Mouse (Mus musculus) lung, embryonic 16.5 days (tissue): ENCODE results near the gene Scaf1. TPM values are rescaled to one million over a fixed set of nuclear protein-coding genes. Genes with fewer than 3 reads are reported as not detected.

ENCODE experiments used
- ATAC-seq: fragments of 200-750 bp; cut with Nextera tagmentation; 2 replicates; pipeline ENCODE4 v1.8.0; 2017; ENCODE audit warnings: low read depth, mild to moderate bottlenecking, moderate library complexity
- H3K27ac ChIP-seq: fragments of 300-500 bp; sonication (generic); 2 replicates; pipeline ENCODE4 v1.5.1; 2014; ENCODE audit warnings: mild to moderate bottlenecking, control low read depth, low read length
- H3K27me3 ChIP-seq: fragments of 300-500 bp; sonication (generic); 2 replicates; pipeline ENCODE4 v1.6.1; 2014; ENCODE audit warnings: low read depth, low read length, mixed read lengths; ENCODE audit not compliant: control insufficient read depth, insufficient read depth
- H3K36me3 ChIP-seq: fragments of 300-500 bp; sonication (generic); 2 replicates; pipeline ENCODE4 v1.6.1; 2014; ENCODE audit warnings: low read length; ENCODE audit not compliant: control insufficient read depth, insufficient read depth
- H3K4me1 ChIP-seq: fragments of 300-500 bp; sonication (generic); replicated peaks from 2 replicates; pipeline ENCODE4 v1.6.1; 2014; ENCODE audit warnings: low read length, mixed read lengths; ENCODE audit not compliant: control insufficient read depth, insufficient read depth
- H3K4me2 ChIP-seq: fragments of 300-500 bp; sonication (generic); 2 replicates; pipeline ENCODE4 v1.6.1; 2014; ENCODE audit warnings: low read depth, low read length, control low read depth
- H3K4me3 ChIP-seq: fragments of 300-500 bp; sonication (generic); 2 replicates; pipeline ENCODE4 v1.5.1; 2014; ENCODE audit warnings: mild to moderate bottlenecking, low read length, control low read depth
- H3K9ac ChIP-seq: fragments of 300-500 bp; sonication (generic); 2 replicates; pipeline ENCODE4 v1.6.1; 2014; ENCODE audit warnings: low read length, control low read depth
- H3K9me3 ChIP-seq: fragments of 300-500 bp; sonication (generic); 2 replicates; pipeline ENCODE4 v1.6.1; 2016; ENCODE audit warnings: low read length; ENCODE audit not compliant: control insufficient read depth
- WGBS: fragments of 180-500 bp; shearing (Covaris S2); extraction: QIAGEN DNeasy Blood & Tissue Kit; methylation state at CpG from one replicate; pipeline ENCODE4 v1.1.7; 2014; 5-methylcytosine and 5-hydroxymethylcytosine counted together
- polyA plus RNA-seq: library from polyadenylated mRNA; unstranded; fragments of >200 nt; fragmentation: Nextera tagmentation; extraction: Ambion mirVana; gene quantifications from 2 replicates; pipeline ENCODE4 v1.2.1, GENCODE M21; 2015

Gene Scaf1
- polyA plus RNA-seq, 1 experiment from 2014 or later: 30.7 TPM

- Histone ChIP-seq H3K27ac (no peak overlapping the region), H3K4me1 (peaks cover 15% of the 10 kb centered on the region), H3K9ac (no peak overlapping the region), H3K36me3 (peaks cover 34% of the 10 kb centered on the region), H3K4me2 (no peak overlapping the region), H3K9me3 (no peaks in the 10 kb centered on the region), H3K27me3 (no peaks in the 10 kb centered on the region), H3K4me3 (no peak overlapping the region)
- WGBS: 29% methylated on average over 6 of the region's 6 CpGs
- ATAC-seq: no peak
Measured at GRCm38 (mm10) chr7:44983085-44983484, 33.1 kb downstream of the Scaf1 start.

GRCm38 (mm10) chr7:44981539-44981938 lies 34.6 kb downstream of the Scaf1 start:
- no peak overlapping the region for H3K9ac ChIP-seq
- no peak overlapping the region for H3K4me3 ChIP-seq
- H3K36me3 ChIP-seq: peaks cover 49% of the 10 kb centered on the region
- no peaks in the 10 kb centered on the region for H3K9me3 ChIP-seq
- no peak for ATAC-seq
- no peaks in the 10 kb centered on the region for H3K27me3 ChIP-seq
- no peak overlapping the region for H3K4me2 ChIP-seq
- WGBS: 89% methylated on average over 8 of the region's 8 CpGs
- peaks cover 11% of the 10 kb centered on the region for H3K4me1 ChIP-seq
- H3K27ac ChIP-seq: no peak overlapping the region

DNA sequence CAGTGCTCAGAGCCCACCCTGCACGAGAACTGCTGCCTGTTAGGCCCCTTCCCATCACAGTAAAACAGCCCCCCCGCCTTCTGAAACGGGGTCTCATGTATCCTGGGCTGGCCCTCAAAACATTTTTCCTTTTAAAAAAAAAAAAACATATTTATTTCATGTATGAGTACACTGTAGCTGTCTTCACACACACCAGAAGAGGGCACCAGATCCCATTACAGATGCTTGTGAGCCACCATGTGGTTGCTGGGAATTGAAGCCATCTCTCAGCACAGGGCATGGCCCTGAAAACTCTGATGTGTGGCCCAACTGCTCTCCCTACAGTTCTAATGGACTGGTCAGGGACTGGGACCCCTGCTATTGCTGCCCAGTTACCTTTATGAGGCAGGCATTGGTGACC lies 37.9 kb downstream of the Scaf1 start:
- no peak overlapping the region for H3K4me3 ChIP-seq
- 83% methylated on average over 3 of the region's 3 CpGs for WGBS
- H3K9ac ChIP-seq: no peak overlapping the region
- no peak for ATAC-seq
- H3K4me2 ChIP-seq: no peak overlapping the region
- H3K27me3 ChIP-seq: no peaks in the 10 kb centered on the region
- H3K27ac ChIP-seq: no peak overlapping the region
- H3K9me3 ChIP-seq: no peaks in the 10 kb centered on the region
- peaks cover 5% of the 10 kb centered on the region; the same call in 1 of the 2 replicates for H3K4me1 ChIP-seq
- peaks cover 54% of the 10 kb centered on the region for H3K36me3 ChIP-seq

GRCm38 (mm10) chr7:44975117-44975419 lies 41.1 kb downstream of the Scaf1 start:
- Histone ChIP-seq H3K27ac (peak overlapping the region; percentile 32; the same call in 1 of the 2 replicates), H3K27me3 (no peaks in the 10 kb centered on the region), H3K4me1 (peaks cover 12% of the 10 kb centered on the region), H3K36me3 (peaks cover 34% of the 10 kb centered on the region), H3K4me2 (peak overlapping the region; percentile 65; the same call in 1 of the 2 replicates), H3K9ac (no peak overlapping the region), H3K4me3 (no peak overlapping the region), H3K9me3 (no peaks in the 10 kb centered on the region)
- no peak for ATAC-seq
- 17% methylated on average over 6 of the region's 6 CpGs for WGBS

DNA sequence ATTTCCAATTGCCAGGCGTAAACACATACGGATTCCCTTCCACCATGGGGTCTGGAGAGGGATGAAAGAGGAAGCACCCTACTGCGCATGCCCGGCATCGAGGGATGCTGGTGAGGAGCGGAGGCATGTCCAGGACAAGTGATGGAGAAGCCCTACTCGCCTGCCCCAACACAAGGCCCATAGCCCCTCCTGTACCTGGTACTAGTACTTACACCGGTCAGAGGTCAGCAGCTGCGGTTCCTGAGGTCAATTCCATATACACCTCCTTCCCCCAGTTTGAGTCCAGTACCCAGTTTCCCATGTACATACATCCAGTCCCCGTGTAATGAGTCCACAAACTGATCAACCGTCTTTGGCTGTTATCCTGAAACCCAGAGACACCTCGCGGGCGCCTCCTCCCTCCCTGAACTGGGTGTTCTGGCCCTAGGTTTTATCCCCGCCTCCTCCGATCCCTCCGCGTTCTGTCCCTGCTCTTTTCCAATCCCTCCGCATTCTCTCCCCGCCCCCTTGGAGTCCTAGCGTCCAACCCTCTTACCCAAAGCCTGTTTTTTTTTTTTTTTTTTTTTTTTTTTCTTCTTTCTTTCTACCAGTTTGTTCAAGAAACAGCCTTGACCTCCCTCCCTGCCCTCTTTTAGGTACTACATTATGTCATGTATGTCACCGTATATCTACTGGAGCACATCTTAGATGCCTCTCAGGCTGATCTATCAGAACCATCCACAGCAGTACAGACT lies 41.6 kb downstream of the Scaf1 start, which contains the start of gene Cpt1c:
Gene Cpt1c (minus strand): TSS at position 469 of the 734 bp plus-strand sequence.
- no peaks in the 10 kb centered on the region for H3K27me3 ChIP-seq
- peak within 1 kb of the TSS; percentile 32 for H3K27ac ChIP-seq
- peak; percentile 16; the same call in 1 of the 2 replicates for ATAC-seq
- peaks cover 28% of the 10 kb centered on the region for H3K36me3 ChIP-seq
- 2% methylated on average over 22 of the region's 22 CpGs for WGBS
- H3K4me1 ChIP-seq: peaks cover 16% of the 10 kb centered on the region
- peak within 1 kb of the TSS; percentile 65 for H3K4me2 ChIP-seq
- H3K9me3 ChIP-seq: no peaks in the 10 kb centered on the region
- H3K9ac ChIP-seq: peak within 1 kb of the TSS; percentile 48
- peak within 1 kb of the TSS; percentile 52 for H3K4me3 ChIP-seq

DNA sequence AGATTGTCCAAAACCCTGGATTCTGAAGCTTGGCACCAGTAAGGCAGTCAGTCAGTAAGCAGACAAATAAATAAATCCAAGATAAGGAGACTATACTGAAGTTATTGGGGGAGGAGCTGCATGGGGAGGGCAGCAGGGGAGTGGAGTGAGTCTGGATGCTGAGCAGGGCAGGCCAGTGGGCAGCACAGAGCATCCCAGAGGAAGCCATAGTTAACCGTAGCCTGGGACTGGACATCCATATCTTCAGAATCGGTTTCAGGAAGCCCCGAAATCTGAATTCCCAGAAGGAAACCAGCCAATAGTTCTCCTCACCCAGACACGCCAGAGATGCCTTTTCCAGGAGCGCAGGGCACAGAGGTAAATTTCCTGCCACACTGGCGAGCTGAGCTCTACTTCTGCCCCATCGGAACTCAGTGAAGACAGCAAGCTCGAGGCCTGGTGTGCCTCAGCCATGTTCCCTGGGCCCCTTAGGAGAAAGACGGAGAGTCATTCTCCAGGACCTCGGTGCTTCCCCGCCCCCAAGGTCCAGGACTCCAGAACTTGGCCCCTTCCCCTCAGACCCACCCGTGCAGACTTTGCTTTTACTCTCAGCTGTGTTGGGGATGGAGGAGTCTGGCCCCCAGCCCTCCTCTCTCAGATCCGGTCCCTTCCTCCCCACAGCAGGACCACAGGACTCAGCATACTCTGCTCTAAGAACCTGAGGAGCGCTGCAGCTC lies 42.6 kb downstream of the Scaf1 start:
- Histone ChIP-seq H3K9ac (peak overlapping the region; percentile 32; the same call in 1 of the 2 replicates), H3K4me2 (peak overlapping the region; percentile 65), H3K27me3 (no peaks in the 10 kb centered on the region), H3K4me3 (peak overlapping the region; percentile 52), H3K4me1 (peaks cover 17% of the 10 kb centered on the region), H3K36me3 (peaks cover 22% of the 10 kb centered on the region), H3K27ac (no peak overlapping the region), H3K9me3 (no peaks in the 10 kb centered on the region)
- ATAC-seq: no peak
- 36% methylated on average over 14 of the region's 14 CpGs for WGBS

DNA sequence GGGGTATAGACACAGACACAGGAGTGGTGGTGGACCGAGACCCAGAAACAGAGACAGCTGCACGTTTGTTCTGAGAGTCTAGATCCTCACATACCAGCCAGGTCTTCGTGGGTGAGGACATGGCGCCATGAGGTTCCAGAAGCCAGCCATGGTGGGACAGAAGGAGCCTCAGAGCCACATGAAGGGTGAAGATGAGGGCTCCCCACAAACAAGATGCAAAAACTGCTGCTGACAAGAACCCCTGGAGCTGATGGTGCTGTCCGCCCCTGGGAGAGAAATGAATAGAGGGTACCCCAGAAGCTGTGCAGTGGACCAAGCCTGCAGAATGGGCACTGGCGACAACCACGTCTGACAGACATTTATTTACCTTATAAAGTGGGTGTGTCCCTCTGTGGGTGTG lies 45.0 kb downstream of the Scaf1 start:
- ATAC-seq: no peak
- Histone ChIP-seq H3K27me3 (no peaks in the 10 kb centered on the region), H3K27ac (no peak overlapping the region), H3K4me1 (peaks cover 17% of the 10 kb centered on the region), H3K4me2 (peak overlapping the region; percentile 92), H3K4me3 (peak overlapping the region; percentile 73), H3K36me3 (peaks cover 2% of the 10 kb centered on the region; the same call in 1 of the 2 replicates), H3K9me3 (no peaks in the 10 kb centered on the region), H3K9ac (peak overlapping the region; percentile 77)
- 54% methylated on average over 7 of the region's 7 CpGs for WGBS

- Histone ChIP-seq H3K4me2 (peak overlapping the region; percentile 92), H3K4me1 (peaks cover 17% of the 10 kb centered on the region), H3K27me3 (no peaks in the 10 kb centered on the region), H3K9ac (peak overlapping the region; percentile 77), H3K4me3 (peak overlapping the region; percentile 73), H3K27ac (peak overlapping the region; percentile 93), H3K36me3 (no peaks in the 10 kb centered on the region; the same call in 1 of the 2 replicates), H3K9me3 (no peaks in the 10 kb centered on the region)
- WGBS: under 1% methylated on average over 36 of the region's 36 CpGs
- ATAC-seq: peak; percentile 98
Measured at GRCm38 (mm10) chr7:44970231-44970691, 45.9 kb downstream of the Scaf1 start.

GRCm38 (mm10) chr7:44966638-44967037 lies 49.5 kb downstream of the Scaf1 start:
- Histone ChIP-seq H3K4me2 (no peak overlapping the region), H3K27ac (no peak overlapping the region), H3K9ac (no peak overlapping the region), H3K4me3 (no peak overlapping the region), H3K36me3 (no peaks in the 10 kb centered on the region; the same call in 1 of the 2 replicates), H3K27me3 (no peaks in the 10 kb centered on the region), H3K4me1 (peaks cover 13% of the 10 kb centered on the region), H3K9me3 (no peaks in the 10 kb centered on the region)
- 48% methylated on average over 15 of the region's 15 CpGs for whole genome bisulfite sequencing
- no peak for ATAC-seq
